Mouse (Mus musculus) myocyte (in vitro differentiated cells): Measurements from ENCODE around the gene Dap. TPM values are rescaled to one million over a fixed set of nuclear protein-coding genes. Genes with fewer than 3 reads are reported as not detected.

Experiments
- H3K27me3 ChIP-seq: one replicate; pipeline ENCODE4 v1.6.1; 2011; ENCODE audit not compliant: control insufficient read depth, insufficient read depth, insufficient read length
- H3K36me3 ChIP-seq: one replicate; pipeline ENCODE4 v1.6.1; 2011; ENCODE audit not compliant: control insufficient read depth, insufficient read depth
- H3K4me2 ChIP-seq: one replicate; pipeline ENCODE4 v1.6.1; 2011; ENCODE audit warnings: low read depth, control low read depth
- H3K4me3 ChIP-seq: one replicate; pipeline ENCODE4 v1.5.1; 2011; ENCODE audit warnings: mild to moderate bottlenecking, control low read depth, moderate library complexity
- H3K79me2 ChIP-seq: one replicate; pipeline ENCODE4 v1.6.1; 2011; ENCODE audit not compliant: control insufficient read depth, insufficient read depth
- H3ac ChIP-seq: one replicate; pipeline ENCODE4 v1.6.1; 2011; ENCODE audit not compliant: control insufficient read depth, insufficient read length
- CEBPB ChIP-seq: IDR thresholded peaks from 2 replicates; pipeline ENCODE4 v1.6.1; 2011; ENCODE audit warnings: mild to moderate bottlenecking, moderate library complexity; ENCODE audit not compliant: poor library complexity, insufficient read depth, severe bottlenecking
- E2F4 ChIP-seq: IDR thresholded peaks from one replicate; pipeline ENCODE4 v1.6.1; 2011; ENCODE audit warnings: mild to moderate bottlenecking, control low read depth, moderate library complexity; ENCODE audit not compliant: insufficient read depth
- MAX ChIP-seq: IDR thresholded peaks from one replicate; pipeline ENCODE4 v1.6.1; 2011; ENCODE audit warnings: low read depth, mild to moderate bottlenecking, control low read depth
- MYOD1 ChIP-seq, 3 experiments: IDR thresholded peaks; one replicate each; pipeline ENCODE4 v1.6.1; 2011; ENCODE audit warnings: control low read depth in 2 of 3, low read depth in 2 of 3, mild to moderate bottlenecking in 2 of 3, moderate library complexity in 1 of 3; ENCODE audit not compliant: insufficient read length in 2 of 3, control insufficient read depth in 1 of 3
- MYOG ChIP-seq, 3 experiments: IDR thresholded peaks; one replicate each; pipeline ENCODE4 v1.6.1; 2011; ENCODE audit warnings: control low read depth in 2 of 3, low read depth in 2 of 3, mild to moderate bottlenecking in 2 of 3; ENCODE audit not compliant: insufficient read length in 2 of 3, control insufficient read depth in 1 of 3, insufficient read depth in 1 of 3
- POLR2A ChIP-seq: IDR thresholded peaks from one replicate; pipeline ENCODE4 v1.6.1; 2011; ENCODE audit warnings: low read depth, mild to moderate bottlenecking, control low read depth, moderate library complexity; ENCODE audit not compliant: insufficient read length
- POLR2AphosphoS2 ChIP-seq: IDR thresholded peaks from one replicate; pipeline ENCODE4 v1.6.1; 2011; ENCODE audit warnings: low read depth, control low read depth; ENCODE audit not compliant: insufficient read length
- REST ChIP-seq: IDR thresholded peaks from one replicate; pipeline ENCODE4 v1.6.1; 2011; ENCODE audit warnings: mild to moderate bottlenecking, control low read depth, moderate library complexity; ENCODE audit not compliant: insufficient read depth, insufficient read length
- SRF ChIP-seq: IDR thresholded peaks from one replicate; pipeline ENCODE4 v1.6.1; 2011; ENCODE audit warnings: low read depth; ENCODE audit not compliant: control insufficient read depth, insufficient read length
- TCF12 ChIP-seq: IDR thresholded peaks from one replicate; pipeline ENCODE4 v1.6.1; 2011; ENCODE audit warnings: mild to moderate bottlenecking, control low read depth; ENCODE audit not compliant: poor library complexity, insufficient read depth, severe bottlenecking
- TCF3 ChIP-seq: IDR thresholded peaks from one replicate; pipeline ENCODE4 v1.6.1; 2011; ENCODE audit warnings: low read depth, control low read depth; ENCODE audit not compliant: insufficient read length
- USF1 ChIP-seq: IDR thresholded peaks from one replicate; pipeline ENCODE4 v1.6.1; 2011; ENCODE audit warnings: low read depth, mild to moderate bottlenecking, control low read depth, moderate library complexity
- polyA plus RNA-seq: library from polyadenylated mRNA; unstranded; fragments of >200 nt; fragmentation: generic; extraction: Trizol; gene quantifications from one replicate; pipeline ENCODE4 v1.2.1, GENCODE M21; 2012; ENCODE audit warnings: missing spikeins

Gene Dap
- polyA plus RNA-seq, 1 experiment: 417 TPM

DNA sequence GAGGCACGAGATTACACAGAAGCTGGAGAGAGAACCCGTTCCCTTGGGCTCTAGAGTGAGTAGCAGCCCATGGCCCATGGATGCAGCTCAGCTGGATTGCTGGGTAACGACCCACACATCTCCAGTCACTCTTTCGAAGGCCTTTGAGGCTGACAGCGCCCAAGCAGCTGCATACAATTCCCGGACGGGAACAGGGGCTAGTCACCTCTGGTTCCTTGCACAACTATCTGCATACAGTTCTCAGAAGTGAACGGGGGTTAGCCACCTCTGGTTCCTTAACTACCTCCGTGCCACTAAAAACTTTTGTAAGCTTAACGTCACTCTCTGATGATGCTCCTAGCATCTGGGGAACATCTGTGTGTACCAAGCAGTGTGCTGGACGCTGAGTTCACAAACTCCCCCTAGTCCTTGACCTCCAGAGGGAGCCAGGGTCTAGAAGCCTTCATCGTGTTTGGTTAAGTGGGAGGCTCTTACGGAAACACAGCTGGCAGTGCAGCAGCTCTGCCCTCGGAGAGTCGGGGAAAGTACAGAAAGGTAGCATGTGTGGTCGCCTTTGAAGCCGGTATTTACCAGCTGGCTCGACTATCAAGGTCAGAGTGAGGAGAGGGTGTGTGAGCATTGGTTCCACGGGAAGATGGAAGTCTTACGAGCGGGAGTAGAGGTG lies 34.0 kb downstream of the Dap start:
- peaks cover 22% of the 10 kb centered on the region for H3K36me3 ChIP-seq

GRCm38 (mm10) chr15:31258693-31259439 lies 34.8 kb downstream of the Dap start:
- Histone ChIP-seq H3K79me2 (peaks cover 39% of the 10 kb centered on the region), H3K36me3 (peaks cover 22% of the 10 kb centered on the region), H3K27me3 (no peaks in the 10 kb centered on the region), H3K4me3 (no peak overlapping the region), H3ac (no peak overlapping the region), H3K4me2 (no peak overlapping the region)
- no peak for TF ChIP-seq SRF
- TF ChIP-seq POLR2AphosphoS2: peak; percentile 17

More for the DNA sequence above, 34.0 kb downstream of the Dap start:
- H3K4me2 ChIP-seq: no peak overlapping the region
- peaks cover 46% of the 10 kb centered on the region for H3K79me2 ChIP-seq
- no peak overlapping the region for H3ac ChIP-seq
- TF ChIP-seq TCF12: no peak
- TF ChIP-seq POLR2AphosphoS2: no peak
- no peak for TF ChIP-seq E2F4
- TF ChIP-seq REST: no peak
- TF ChIP-seq SRF: no peak
- no peak for TF ChIP-seq TCF3
- no peak for TF ChIP-seq MYOG (IDR thresholded peaks at IDR 0.05; ENCODE audit: control insufficient read depth in 1 of 3, insufficient read depth in 1 of 3, insufficient read length in 2 of 3, low read depth in 2 of 3)
- TF ChIP-seq MYOD1 (IDR thresholded peaks at IDR 0.05; ENCODE audit: control insufficient read depth in 1 of 3, insufficient read length in 2 of 3, low read depth in 2 of 3): no peak
- no peak for TF ChIP-seq CEBPB
- no peak for TF ChIP-seq USF1
- no peak for TF ChIP-seq MAX
- TF ChIP-seq POLR2A: no peak
- H3K4me3 ChIP-seq: no peak overlapping the region
- no peaks in the 10 kb centered on the region for H3K27me3 ChIP-seq

DNA sequence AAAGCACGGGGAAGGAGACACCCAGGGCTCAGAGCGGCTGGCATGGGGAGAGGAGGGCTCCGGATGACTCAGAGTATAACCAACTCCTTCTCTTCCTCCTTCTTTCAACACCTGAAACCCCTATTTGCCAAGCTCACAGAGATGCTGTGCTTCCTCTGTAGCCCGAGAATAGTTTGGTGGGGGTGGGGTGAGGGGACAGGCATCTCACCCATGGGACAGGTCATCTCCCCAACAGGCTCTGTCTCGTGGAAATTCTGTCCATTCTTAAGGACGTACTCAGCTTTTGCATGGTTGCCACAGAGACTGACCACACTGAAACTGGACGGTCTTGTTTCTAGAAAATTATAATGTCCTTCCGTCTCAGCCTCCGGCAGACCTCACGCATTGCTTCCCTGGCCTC lies 37.0 kb downstream of the Dap start:
- Histone ChIP-seq H3K4me3 (no peak overlapping the region), H3ac (no peak overlapping the region), H3K27me3 (no peaks in the 10 kb centered on the region), H3K4me2 (no peak overlapping the region), H3K36me3 (peaks cover 22% of the 10 kb centered on the region), H3K79me2 (peaks cover 24% of the 10 kb centered on the region)
- TF ChIP-seq MYOG (IDR thresholded peaks at IDR 0.05; ENCODE audit: control insufficient read depth in 1 of 3, insufficient read depth in 1 of 3, insufficient read length in 2 of 3, low read depth in 2 of 3) (no peak), E2F4 (no peak), MAX (no peak), POLR2A (no peak), REST (no peak), SRF (no peak), POLR2AphosphoS2 (no peak), TCF12 (no peak), MYOD1 (IDR thresholded peaks at IDR 0.05; ENCODE audit: control insufficient read depth in 1 of 3, insufficient read length in 2 of 3, low read depth in 2 of 3) (no peak), TCF3 (no peak), CEBPB (no peak), USF1 (no peak)

DNA sequence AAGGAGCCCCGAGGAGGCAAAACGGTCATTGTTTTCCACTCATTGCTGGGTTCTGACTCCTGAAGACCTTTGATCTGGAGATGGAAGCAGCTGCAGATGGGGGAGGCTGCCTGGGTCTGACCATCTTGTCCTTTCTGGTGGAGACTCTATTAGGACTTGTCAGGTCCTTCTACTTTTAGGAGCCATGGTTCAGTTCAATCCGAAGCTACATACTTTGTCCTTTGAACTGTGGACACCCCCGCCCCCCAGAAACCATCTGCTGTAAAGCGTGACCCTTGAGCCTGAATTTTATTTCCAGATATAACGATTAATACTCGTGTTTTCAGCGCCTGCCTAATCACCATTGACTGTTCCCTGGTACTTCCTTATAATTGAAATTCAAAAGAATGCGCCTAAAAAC lies 38.2 kb downstream of the Dap start:
- Histone ChIP-seq H3K4me3 (no peak overlapping the region), H3K79me2 (peaks cover 17% of the 10 kb centered on the region), H3K4me2 (no peak overlapping the region), H3K36me3 (peaks cover 22% of the 10 kb centered on the region), H3ac (no peak overlapping the region), H3K27me3 (no peaks in the 10 kb centered on the region)
- TF ChIP-seq MYOG (IDR thresholded peaks at IDR 0.05; ENCODE audit: control insufficient read depth in 1 of 3, insufficient read depth in 1 of 3, insufficient read length in 2 of 3, low read depth in 2 of 3) (no peak), TCF3 (no peak), POLR2A (no peak)

GRCm38 (mm10) chr15:31264827-31265226 lies 40.7 kb downstream of the Dap start:
- Histone ChIP-seq H3K79me2 (peaks cover 15% of the 10 kb centered on the region), H3K4me2 (no peak overlapping the region), H3K27me3 (no peaks in the 10 kb centered on the region), H3ac (no peak overlapping the region), H3K36me3 (peaks cover 11% of the 10 kb centered on the region), H3K4me3 (no peak overlapping the region)
- no peak for TF ChIP-seq TCF3
- TF ChIP-seq CEBPB: no peak
- peak; percentile 38 for TF ChIP-seq POLR2AphosphoS2
- peak in 1 of 3 experiments; percentile 30 for TF ChIP-seq MYOD1 (IDR thresholded peaks at IDR 0.05; ENCODE audit: control insufficient read depth in 1 of 3, insufficient read length in 2 of 3, low read depth in 2 of 3)
- no peak for TF ChIP-seq MAX
- peak in 1 of 3 experiments; percentile 62 for TF ChIP-seq MYOG (IDR thresholded peaks at IDR 0.05; ENCODE audit: control insufficient read depth in 1 of 3, insufficient read depth in 1 of 3, insufficient read length in 2 of 3, low read depth in 2 of 3)
- TF ChIP-seq TCF12: no peak
- no peak for TF ChIP-seq USF1
